Mouse (Mus musculus): ENCODE measurements around the gene Megf8.

The Megf8 gene

DNA sequence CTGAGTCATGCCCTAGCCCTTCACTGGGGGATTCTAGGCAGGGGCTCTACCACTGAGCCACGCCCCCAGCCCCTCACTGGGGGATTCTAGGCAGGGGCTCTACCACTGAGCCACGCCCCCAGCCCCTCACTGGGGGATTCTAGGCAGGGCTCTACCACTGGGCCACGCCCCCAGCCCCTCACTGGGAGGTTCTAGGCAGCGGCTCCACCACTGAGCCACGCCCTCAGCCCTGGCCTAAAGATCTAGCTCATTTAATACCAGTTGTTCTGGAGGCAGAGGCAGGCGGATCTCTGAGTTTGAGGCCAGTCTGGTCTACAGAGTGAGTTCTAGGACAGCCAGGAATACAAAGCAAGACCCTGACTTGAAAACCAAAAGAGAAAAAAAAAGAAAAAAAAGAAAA lies 8.5 kb downstream of the Megf8 start:
- intact Hi-C loops (cut with DNase I): loop anchor here (5.0 kb wide), 1 partner anchor 42 kb away; the partner anchor contains the start of gene Cnfn

DNA sequence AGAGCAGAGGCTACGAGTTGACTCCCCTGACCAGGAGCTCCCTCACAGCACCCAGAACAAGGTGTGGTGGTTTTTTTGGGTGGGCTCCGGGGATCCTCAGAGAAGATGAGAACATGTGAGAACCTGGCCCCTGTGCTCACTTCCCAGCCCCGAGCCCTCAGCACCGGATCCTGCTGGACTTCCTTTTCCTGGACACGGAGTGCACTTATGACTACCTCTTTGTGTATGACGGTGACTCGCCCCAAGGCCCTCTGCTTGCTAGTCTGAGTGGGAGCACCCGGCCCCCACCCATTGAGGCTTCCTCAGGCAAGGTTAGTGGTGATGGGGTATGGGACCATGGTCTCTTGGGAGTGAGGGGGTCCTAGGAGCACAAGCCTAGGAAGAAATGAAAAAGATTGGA lies 9.3 kb downstream of the Megf8 start:
- intact Hi-C loops (cut with DNase I): loop anchor here (5.0 kb wide), 1 partner anchor 41 kb away; the partner anchor contains the start of gene Cnfn

DNA sequence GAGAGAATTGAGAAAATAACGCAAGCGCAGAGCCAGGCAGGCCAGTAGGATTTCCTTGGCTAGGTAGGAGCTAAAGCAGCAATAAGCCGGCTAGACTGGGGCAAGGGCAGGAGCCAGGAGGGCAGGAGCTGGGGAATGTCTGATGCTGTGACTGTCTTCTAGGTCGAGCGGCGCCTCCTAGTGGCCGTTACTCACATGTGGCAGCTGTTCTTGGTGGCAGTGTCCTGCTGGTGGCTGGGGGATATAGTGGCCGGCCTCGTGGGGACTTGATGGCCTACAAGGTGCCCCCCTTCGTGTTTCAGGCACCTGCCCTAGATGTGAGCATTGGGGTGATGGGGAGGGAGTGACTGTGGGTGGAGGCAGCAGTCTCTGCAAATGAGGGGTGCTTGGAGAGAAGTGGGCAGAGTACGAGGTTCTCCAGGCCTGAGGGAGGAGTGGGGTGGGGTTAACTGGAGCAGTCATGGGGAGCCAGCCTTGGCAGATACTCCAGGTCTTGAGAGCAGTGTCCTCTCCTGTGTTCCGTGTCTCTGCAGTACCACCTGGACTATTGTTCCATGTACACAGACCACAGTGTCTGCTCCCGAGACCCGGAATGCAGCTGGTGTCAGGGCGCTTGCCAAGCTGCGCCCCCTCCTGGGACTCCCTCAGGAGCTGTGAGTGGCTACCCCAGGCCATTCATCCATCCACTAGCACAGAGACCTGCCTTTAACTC lies 16.8 kb downstream of the Megf8 start:
- intact Hi-C loops (cut with DNase I): loop anchor here (5.0 kb wide), 1 partner anchor 91 kb away; no protein-coding TSS in a partner anchor

DNA sequence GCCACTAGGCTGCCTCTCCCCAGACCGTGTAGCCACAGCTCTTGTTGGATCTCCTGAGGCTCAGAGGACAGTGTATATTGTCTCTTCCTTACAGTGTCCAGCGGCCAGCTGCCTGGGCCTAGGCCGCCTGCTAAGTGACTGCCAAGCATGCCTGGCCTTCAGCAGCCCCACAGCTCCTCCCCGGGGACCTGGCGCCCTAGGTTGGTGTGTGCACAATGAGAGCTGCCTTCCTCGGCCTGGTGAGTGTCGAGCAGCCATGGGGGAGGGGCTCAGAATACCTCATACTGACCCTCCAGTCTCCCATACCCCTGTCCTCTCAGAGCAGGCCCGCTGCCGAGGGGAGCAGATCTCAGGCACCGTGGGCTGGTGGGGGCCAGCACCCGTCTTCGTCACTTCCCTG lies 17.5 kb downstream of the Megf8 start:
- intact Hi-C loops (cut with DNase I): loop anchor here (5.0 kb wide), 1 partner anchor 92 kb away; no protein-coding TSS in a partner anchor

DNA sequence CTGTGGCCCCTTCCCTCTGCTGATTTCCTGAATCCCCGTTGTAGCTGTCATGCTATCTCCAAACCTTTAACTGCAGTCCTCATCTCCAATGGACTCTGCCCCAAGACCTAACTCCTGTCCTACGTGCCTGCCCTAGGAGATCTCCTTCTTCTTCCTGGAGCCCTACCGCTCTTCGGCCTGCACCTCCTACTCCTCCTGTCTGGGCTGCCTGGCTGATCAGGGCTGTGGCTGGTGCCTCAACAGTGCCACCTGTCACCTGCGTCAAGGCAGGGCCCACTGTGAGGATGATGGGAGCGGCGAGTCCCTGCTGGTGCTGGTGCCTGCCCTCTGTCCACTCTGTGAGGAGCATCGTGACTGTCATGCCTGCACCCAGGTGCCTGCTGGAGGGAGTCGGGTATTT lies 22.4 kb downstream of the Megf8 start:
- intact Hi-C loops (cut with DNase I): no loop called here

DNA sequence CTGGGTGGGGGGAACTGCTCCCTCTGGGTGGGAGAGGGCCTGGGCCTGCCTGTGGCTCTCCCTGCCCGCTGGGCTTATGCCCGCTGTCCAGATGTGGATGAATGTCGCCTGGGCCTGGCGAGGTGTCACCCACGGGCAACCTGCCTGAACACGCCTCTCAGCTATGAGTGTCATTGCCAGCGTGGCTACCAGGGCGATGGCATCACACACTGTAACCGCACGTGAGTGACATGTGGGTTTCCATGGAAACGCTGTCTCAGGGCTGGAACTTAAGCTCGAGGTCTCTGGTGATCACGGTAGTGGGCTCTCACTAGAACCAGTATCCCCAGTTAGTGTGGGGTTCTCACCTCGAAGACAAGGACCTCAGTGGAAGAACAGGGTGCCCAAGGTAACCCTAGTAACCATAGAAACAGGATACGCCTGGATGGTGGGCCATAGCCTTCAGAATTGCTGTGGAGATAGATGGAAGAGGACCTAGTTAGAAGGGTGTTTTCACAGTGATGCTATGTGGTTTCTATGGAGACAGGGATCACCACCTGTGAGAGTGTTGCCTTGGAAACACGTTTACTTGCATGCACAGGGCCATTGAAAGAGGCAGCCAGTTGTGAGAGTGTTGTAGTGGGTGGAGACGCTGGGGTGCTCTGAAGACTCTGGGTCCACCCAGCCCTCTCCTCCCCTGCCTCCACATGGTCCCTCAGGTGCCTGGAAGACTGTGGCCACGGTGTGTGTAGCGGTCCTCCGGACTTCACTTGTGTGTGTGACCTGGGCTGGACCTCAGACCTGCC lies 24.2 kb downstream of the Megf8 start:
- intact Hi-C loops (cut with DNase I): no loop called here

DNA sequence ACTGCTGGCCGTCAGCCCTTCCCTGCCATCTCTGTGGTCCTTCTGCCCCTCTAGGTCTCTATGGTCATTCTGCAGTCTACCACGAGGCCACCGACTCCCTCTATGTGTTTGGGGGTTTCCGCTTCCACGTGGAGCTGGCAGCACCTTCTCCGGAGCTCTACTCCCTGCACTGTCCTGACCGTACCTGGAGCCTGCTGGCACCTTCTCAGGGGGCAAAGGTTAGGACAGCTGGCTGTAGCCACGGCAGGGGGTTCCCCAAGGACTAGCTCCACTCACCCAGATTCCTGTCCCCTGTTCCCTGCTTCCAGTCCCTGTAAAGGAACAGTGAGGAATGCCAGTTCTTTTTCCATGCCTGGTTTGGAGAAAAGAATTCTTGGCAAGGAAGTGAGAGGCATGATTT lies 31.9 kb downstream of the Megf8 start:
- intact Hi-C loops (cut with DNase I): no loop called here

DNA sequence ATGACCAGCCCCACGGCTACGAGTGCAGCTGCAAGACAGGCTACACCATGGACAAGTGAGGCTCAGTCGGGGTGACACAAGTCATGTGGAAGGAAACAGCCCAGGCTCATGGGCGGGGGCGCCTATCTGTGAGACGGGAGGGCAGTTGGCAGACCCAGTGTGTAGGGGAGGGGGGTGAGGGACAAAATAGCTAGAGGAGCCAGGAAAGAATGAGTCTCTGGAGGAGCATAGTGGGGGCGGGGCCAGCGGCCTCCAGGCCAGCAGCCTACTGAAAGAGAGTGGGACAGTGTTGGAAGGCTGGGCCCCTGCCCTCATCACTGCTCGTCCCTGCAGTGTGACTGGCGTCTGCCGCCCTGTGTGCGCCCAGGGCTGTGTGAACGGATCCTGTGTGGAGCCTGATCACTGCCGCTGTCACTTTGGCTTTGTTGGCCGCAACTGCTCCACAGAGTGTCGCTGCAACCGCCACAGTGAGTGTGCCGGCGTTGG lies 41.8 kb downstream of the Megf8 start:
- intact Hi-C loops (cut with DNase I): no loop called here

DNA sequence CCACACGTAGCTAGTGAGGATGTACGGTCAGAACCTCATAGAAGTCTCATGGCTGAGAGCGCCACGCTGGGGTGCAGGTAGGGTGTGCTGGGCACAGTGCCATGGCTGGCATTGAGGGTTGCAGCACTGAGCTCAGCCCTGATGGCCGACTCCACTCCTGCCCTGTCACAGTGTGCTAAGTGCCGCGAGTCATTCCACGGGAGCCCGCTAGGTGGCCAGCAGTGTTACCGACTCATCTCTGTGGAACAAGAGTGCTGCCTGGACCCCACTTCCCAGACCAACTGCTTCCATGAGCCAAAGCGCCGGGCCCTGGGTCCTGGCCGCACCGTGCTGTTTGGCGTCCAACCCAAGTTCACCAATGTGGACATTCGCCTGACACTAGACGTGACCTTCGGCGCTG lies 46.2 kb downstream of the Megf8 start:
- intact Hi-C loops (cut with DNase I): no loop called here

DNA sequence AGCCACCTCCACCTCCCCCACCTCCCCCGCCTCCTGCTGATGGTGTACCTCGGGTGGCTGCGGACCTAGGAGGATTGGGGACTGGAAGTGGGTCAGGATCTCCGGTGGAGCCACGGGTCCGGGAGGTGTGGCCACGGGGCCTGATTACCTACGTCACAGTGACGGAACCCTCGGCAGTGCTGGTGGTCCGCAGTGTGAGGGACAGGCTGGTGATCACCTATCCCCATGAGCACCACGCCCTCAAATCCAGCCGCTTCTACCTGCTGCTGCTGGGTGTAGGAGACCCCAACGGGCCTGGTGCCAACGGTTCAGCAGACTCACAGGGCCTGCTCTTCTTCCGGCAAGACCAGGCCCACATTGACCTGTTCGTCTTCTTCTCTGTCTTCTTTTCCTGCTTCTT lies 46.7 kb downstream of the Megf8 start:
- intact Hi-C loops (cut with DNase I): no loop called here

DNA sequence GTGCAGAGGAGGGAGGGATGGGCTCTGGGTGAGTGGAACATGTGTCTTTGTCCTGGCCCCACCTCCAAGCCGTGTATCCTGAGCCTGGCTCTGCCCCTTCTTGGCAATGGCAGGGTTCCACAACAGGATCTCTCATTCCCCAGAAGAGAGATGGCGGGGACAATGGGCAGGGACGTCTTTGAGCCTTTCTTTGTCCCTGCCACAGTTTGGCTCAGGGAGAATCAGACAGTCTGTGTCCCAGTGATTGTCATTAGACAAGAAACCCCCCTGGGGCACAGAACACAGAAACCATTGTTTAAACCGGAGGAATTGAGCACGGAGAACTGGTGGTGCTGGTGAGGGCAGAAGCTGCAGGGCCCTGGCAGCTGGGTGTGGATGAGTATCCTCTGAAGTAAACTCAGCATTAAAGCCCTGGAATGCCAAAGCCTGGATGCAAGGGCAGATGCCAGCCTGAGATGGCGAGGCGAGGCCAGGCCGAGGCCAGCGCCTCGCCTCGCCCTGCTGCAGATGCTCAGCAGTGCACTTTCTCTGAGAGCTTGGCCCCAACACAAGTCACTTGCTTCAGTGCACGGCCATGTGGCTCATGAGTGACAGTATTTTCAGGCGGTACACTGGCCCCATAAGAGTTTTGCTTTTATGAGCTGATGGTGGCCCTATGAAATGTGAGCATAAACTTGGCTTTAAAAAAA lies 49.1 kb downstream of the Megf8 start:
- intact Hi-C loops (cut with DNase I): loop anchor here (5.0 kb wide), 2 partner anchors 39 to 41 kb away; no protein-coding TSS in a partner anchor

DNA sequence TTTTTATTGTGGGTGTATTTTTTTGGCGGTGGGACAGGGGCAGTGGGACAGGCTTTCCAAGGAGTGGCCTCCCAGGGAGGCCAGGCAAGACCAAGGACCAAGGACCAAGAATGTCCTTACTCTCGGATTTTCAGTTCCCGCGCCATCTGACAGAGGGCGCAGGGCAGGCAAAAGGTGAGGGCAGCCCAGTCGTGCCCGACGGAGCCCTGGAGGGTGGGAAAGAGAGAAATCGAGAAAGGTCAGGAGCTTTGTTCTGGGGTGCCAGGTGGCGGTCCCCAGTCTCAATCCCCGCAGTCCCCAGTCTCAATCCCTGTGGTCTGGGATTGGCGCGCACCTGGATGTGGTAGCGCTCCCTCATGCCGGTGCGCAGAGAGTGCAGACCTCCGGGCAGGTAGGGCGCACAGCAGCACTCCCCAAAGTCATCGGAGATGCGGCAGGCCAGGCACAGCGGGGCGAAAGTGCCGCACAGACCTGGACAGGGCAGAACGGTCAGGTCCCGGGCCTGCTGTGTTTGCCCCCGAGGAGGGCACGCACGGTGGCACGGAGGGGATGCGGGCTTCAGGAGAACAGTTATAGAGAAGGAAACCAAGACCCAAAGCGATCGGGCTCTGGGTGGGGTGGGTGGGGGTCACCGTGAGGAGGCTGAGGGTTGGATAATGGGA lies 50.8 kb downstream of the Megf8 start:
- intact Hi-C loops (cut with DNase I): loop anchor here (5.0 kb wide), 2 partner anchors 40 kb away; no protein-coding TSS in a partner anchor

DNA sequence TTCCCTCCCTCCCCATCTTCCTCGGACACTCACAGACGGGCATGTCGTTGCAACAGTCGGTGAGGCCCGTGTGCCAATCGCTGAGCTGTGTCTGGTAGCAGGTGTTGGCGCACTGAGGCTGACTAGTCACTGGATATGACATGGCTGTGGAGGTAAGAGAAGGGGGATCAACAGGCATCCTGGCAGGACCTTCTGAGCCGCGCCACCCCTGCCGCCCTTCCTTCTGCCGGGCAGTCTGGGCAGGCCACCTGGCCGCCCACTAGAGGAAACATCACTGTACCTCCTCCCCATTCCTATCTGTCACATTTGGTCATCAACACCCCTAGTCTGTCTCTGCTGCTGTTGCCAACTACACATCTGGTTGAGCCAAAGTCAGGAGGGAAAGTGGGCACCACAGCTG lies 51.4 kb downstream of the Megf8 start:
- intact Hi-C loops (cut with DNase I): loop anchor here (5.0 kb wide), 2 partner anchors 39 to 41 kb away; no protein-coding TSS in a partner anchor

DNA sequence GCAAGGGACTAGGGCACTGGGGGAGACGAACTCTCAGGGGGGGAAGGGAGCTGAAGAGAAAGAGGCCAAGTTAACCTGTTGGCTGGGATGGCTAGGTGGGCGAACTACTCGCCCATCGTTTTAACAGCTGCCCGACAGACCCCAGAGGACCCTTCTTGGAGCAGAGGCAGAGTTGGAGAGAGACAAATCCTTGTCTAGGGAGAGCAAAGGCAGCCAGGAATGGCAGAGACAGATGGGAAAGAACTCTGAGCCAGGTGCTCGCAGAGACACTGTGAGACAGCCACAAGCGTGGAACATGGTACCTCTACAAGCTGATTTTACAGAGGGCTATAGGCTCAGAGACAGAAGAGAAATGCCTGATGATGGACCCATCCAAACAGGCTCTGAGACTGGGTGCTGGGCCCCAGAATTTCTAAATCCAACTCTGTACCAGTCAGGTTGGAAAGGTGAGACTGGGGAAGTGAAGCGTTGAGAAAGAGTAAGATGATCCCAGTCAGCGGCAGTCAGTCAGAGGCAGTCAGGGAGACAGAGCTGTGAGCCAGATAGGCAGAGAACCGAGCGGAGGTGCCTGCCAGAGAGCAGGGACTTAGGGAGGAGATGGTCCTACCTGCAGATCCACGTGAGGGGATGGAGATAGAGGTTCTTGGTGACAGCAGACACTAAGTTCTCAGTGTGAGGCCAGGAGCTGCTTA lies 52.2 kb downstream of the Megf8 start, which contains the start of gene Cnfn:
Gene Cnfn (minus strand): TSS at position 667 of the 692 bp plus-strand sequence.
- intact Hi-C loops (cut with DNase I): loop anchor here (5.0 kb wide), 2 partner anchors 38 to 42 kb away; no protein-coding TSS in a partner anchor

DNA sequence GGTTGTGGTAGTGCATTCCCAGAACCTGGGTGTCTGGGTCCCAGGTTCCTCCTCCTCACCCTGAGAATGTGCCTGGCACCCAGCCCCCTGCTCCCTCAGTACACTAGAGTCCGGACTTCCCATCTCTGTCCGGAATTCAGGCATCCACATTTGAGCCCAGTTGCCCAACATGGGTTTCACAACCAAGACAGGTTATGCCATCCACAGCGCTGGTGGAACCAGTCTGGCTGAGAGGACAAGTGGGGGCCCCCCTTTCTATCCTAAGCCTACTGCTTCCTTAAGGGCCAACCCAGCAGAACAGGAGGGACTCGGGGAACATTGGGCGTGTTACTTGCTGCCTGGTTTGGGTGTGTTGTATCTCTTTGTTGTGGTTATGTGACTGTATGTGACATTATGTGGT lies 55.5 kb downstream of the Megf8 start:
- intact Hi-C loops (cut with DNase I): no loop called here

DNA sequence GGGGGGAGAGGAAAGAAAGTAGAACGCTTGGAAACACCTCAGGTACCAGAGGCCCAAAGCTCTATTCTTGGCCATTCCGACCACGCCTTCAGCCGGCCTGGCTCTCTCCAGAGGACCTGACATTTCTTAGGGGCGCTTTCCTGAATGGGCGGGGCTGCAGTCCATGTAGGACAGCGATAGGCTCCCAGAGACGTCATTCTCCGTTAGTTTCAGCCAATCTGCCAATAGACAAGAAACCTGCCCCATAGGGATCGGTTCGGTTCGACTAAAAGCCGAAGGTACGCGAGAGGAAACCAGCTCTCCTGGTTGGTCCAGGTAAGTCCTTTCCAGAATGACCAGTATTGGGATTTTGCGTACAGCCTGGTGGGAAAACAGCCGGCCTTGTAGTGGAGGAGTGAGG lies 59.6 kb downstream of the Megf8 start:
- intact Hi-C loops (cut with DNase I): no loop called here

DNA sequence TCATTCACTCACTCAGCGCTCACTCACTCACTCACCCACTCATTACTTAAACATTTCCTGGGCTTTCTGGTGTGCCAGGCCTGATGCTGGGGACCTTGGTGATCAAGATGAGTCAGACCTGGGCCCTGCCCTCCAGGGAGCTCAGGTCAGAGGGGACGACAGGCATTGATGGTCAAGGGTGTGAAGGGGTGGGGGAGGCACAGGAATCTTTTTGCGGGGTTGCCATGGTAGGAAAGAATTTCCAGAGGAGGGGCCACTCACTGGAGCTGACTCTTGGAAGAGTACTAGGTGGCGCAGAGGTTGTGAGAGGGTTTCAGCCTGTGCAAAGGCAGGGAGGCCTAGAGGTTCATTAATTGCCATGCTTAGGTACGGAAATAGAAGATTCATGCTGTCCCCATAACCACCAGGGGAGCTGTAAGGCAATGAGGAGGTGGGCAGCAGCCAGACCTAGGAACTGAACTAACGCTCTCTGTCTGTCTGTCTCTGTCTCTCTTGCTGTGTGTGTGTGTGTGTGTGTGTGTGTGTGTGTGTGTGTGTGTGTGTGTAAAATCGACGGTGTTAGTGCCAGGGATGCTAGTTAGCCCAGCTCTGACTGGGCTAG lies 60.2 kb downstream of the Megf8 start:
- intact Hi-C loops (cut with DNase I): no loop called here

DNA sequence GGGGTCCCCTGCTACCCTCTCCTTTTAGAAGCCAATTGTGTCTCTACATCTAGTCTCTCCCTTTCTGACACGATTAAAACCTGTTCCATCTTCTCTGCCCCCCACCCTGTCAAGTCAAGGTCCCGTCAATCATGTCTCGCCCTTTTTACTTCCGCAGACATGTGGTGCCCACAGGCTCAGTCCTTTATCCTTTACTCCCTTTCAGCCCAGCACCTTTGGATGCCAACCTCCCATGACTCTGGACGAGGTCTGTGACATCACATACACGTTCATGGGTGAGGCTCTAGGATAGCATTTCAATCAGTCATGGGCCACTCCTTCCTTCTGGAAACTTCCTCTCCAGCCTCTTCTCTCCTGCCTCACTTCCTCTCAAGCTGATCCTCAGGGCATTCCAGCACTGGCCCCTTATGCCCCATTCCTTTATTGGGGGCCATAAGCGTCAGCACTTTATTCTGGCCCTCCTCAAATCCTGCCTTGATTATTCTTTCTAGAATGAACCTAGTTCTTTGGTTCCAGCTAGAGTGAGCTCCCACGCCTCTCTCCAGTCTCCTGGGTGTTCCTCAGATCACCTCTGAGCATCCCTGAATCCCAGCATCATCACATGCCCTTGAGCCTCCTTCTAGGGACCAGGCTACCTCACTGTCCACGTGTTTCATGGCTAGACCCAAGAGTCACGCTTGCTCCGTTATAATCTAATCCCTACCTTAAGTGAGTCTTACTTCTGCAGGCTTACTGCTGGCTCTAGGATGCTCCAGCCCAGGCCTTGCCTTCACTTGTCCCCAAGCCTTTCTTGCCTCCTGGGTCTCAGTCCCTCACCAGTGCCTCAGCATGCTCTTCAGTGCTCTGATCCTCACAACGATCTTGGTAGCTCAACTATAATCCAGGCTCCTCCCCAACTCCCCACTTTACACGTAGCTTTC lies 61.5 kb downstream of the Megf8 start:
- intact Hi-C loops (cut with DNase I): no loop called here
